Mouse (Mus musculus): ENCODE measurements around the gene Ntn3. TPM values are rescaled to one million over a fixed set of nuclear protein-coding genes. Genes with fewer than 3 reads are reported as not detected.

Ntn3 gene
- polyA plus RNA-seq, 1 experiment from 2014 or later: 7.3 TPM

Small RNAs within 50 kb of the gene (microRNA-seq; reads per million reads assigned to microRNA genes)
- gene Mir5134 (1.5 reads per million), gene Mir6965 (3.0 reads per million, percentile 2 among the genes with 10 or more reads in this experiment)

Other genes starting within 250 kb of the Ntn3 start
- not detected in 2 replicates for gene Prss30, start 229.0 kb downstream of the Ntn3 start, polyA plus RNA-seq (2016; fragmentation: Nextera tagmentation; extraction: Ambion mirVana)
- 3.0 and 3.6 TPM in 2 replicates for gene Prss22, start 211.4 kb downstream of the Ntn3 start, polyA plus RNA-seq (2016; fragmentation: Nextera tagmentation; extraction: Ambion mirVana)
- gene Prss27, start 171.4 kb downstream of the Ntn3 start, polyA plus RNA-seq (2016; fragmentation: Nextera tagmentation; extraction: Ambion mirVana): 0.11 and 0.24 TPM in 2 replicates
- gene Kctd5, start 136.0 kb downstream of the Ntn3 start, polyA plus RNA-seq (2016; fragmentation: Nextera tagmentation; extraction: Ambion mirVana): 97.6 and 99.9 TPM in 2 replicates
- gene Pdpk1, start 58.6 kb downstream of the Ntn3 start, polyA plus RNA-seq (2016; fragmentation: Nextera tagmentation; extraction: Ambion mirVana): 30.4 and 30.9 TPM in 2 replicates
- 44.6 and 50.0 TPM in 2 replicates for gene Amdhd2, start 45.8 kb downstream of the Ntn3 start, polyA plus RNA-seq (2016; fragmentation: Nextera tagmentation; extraction: Ambion mirVana)
- gene Atp6v0c, start 39.8 kb downstream of the Ntn3 start, polyA plus RNA-seq (2016; fragmentation: Nextera tagmentation; extraction: Ambion mirVana): 422 and 435 TPM in 2 replicates
- 6.0 and 6.1 TPM in 2 replicates for gene Tbc1d24, start 4.0 kb downstream of the Ntn3 start, polyA plus RNA-seq (2016; fragmentation: Nextera tagmentation; extraction: Ambion mirVana)
- gene Tedc2, start 11.3 kb upstream of the Ntn3 start, polyA plus RNA-seq (2016; fragmentation: Nextera tagmentation; extraction: Ambion mirVana): 23.0 and 24.8 TPM in 2 replicates
- gene Ccnf, start 42.0 kb upstream of the Ntn3 start, polyA plus RNA-seq (2016; fragmentation: Nextera tagmentation; extraction: Ambion mirVana): 113 and 122 TPM in 2 replicates
- gene Abca17, start 141.5 kb upstream of the Ntn3 start, polyA plus RNA-seq (2016; fragmentation: Nextera tagmentation; extraction: Ambion mirVana): 0.16 TPM in 1 of 2 replicates, not detected in the other
- 6.1 and 7.1 TPM in 2 replicates for gene Abca3, start 142.4 kb upstream of the Ntn3 start, polyA plus RNA-seq (2016; fragmentation: Nextera tagmentation; extraction: Ambion mirVana)
- 471 and 476 TPM in 2 replicates for gene Rnps1, start 205.0 kb upstream of the Ntn3 start, polyA plus RNA-seq (2016; fragmentation: Nextera tagmentation; extraction: Ambion mirVana)
- 86.2 and 89.0 TPM in 2 replicates for gene Eci1, start 217.1 kb upstream of the Ntn3 start, polyA plus RNA-seq (2016; fragmentation: Nextera tagmentation; extraction: Ambion mirVana)
- gene Dnase1l2, start 233.6 kb upstream of the Ntn3 start, polyA plus RNA-seq (2016; fragmentation: Nextera tagmentation; extraction: Ambion mirVana): 2.5 and 3.6 TPM in 2 replicates

Data from embryonic facial prominence, embryonic 10.5 days (tissue).